Mouse (Mus musculus): ENCODE results near the gene Rassf8.

Rassf8 gene

DNA sequence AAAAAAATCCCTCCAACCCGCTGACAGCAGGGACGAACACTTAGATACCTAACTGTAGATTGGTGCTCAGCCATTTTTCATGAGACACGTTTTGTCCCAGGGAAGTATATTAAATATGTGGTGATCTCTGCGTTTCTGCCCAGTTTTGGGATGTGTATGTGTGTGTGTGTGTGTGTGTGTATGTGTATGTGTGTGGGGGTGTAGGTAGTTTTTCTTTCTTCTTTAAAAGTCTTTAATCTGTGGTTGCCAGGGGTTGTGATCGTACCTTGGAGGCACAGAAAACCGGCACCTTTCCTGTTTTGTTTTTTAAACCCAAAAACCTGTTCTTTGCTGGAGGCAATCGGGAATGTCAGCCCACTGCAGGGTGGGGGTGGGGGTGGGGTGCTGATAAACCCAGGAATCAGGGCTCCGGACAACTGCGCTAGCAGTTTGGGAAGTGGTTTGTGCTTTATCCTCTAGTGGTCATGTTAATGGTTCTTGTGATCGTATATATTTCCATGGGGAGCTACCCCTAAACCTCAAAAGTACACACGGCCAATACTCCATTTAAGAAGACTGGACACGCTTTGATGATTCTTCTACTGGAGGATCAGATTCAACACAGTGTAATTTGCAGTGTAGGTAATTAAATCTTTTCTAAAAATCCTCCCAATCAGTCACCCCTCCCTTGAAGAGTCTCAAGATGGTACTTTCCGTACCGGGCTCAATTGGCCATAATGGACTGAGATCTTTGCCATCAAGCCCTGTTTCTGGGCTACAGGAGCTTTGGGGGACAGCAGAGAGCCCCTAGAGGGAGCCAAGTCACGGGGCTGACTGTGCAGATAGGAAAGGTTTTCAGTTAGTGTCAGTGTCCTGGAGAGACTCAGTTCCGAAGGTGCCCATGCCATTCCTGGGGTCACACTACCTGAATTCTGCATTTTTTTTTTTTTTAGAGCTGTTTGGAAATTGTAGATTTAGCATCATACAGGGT lies 1.4 kb downstream of the Rassf8 start:
- no peak for DNase-seq (ENCODE audit: low spot score in 2 of 2)

DNA sequence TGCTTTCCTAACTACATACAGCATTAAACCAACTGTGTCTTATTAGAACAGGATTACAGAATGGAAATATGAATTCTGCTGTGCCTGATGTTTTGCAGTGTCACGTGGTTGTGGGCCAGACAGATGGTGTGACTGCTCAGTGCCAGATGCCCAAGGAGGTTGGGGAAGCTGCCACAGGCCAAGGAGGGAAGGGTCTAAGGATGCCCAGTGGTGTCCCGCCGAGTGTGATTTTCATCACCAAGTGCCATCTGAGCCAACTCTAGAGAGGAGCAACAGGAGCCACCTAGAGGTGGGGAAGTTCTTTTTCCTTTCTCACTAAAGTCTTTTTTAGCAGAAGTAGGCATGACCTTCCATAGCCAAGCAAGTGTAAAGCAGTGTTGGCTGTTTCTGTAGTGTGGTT lies 3.8 kb downstream of the Rassf8 start:
- DNase-seq (ENCODE audit: low spot score in 2 of 2): peak in 1 of 2 experiments; percentile 54

DNA sequence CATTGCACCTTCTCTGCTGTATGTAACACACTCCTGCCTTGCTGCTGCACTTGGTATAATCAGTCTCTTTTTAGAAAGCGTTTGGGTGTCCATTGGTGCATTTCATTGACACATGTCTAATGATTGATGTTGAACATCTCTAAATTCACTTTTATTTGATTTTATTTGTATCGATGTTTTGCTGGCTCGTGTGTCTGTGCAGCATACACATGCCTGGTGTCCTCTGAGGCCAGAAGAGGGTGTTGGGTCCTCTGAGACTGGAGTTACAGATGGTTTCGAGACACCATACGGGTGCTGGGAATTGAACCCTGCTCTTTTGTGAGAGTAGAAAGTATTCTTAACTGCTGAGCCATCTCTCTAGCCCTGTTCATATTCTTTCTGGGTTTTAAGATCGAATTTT lies 6.7 kb downstream of the Rassf8 start:
- DNase-seq (ENCODE audit: low spot score in 2 of 2): no peak

DNA sequence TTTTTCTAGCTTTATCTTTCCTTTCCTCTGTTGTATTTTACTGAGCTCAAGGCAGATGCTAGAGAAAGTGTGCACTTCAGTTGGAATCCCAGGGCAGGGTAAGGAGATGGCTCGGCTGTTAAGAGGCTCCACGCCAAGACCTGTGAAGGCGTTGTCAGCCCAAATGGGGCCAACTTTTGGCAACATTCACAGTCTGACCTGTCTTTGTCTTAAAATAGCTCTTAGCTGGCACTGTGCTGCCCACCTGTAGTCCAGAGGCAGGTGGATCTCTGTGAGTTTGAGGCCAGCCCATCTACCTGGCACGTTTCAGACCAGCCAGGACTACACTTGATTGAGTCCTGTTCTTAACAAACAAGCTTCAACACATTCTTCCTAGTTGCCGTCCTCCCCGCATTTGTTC lies 7.9 kb downstream of the Rassf8 start:
- no peak for DNase-seq (ENCODE audit: low spot score in 2 of 2)

DNA sequence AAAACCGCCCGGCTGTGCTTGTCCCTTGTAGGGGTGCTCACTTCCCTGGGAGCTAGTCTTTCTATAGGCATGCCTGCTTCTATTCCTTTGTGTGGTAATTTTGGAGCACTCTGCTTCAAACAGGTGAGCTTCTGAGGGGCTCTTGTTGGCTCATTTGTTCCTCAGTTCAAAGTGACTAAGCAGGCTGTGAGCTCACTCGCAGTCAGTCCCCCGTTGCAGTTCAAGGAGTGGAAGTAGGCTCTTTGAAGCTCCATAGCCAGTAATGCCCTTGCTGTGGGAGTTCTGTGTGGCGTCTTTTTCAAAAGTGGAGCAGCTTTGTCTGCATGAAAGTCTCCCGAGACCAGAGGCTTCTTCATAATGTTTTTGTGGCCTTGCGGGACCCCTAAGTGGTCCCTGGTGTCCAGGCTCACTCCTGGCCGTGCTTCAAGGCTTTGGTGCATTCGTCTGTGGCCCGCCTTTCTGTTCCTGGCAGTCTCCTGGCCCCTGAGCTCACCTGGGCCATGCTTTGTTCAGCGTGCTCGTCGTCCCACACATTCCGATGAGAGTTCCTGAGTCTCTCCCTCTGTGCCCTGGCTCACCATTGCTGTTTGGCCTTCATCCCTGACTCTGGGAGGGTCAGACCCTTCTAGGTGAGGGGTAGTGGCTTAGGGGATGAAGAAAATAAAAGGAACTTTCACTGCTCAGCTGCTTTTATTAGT lies 9.5 kb downstream of the Rassf8 start:
- DNase-seq (ENCODE audit: low spot score in 2 of 2): no peak

DNA sequence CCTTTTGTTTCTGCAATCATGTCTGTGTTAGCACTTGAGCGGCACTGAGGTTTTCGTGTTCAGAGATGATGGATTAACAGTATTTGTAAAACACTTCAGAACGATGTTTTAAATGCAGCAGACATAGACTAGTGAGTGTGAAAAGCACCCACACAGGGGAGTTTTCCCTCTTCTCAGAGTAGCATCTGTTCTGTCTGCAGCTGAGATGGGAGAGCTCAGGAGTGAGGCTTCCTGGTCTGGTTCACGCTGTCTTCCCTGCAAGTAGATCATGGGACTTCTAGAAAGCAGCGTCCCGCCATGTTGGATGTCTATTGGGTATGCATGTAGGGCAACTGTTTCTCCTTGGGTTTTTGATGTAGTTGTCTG lies 10.1 kb downstream of the Rassf8 start:
- no peak for DNase-seq (ENCODE audit: low spot score in 2 of 2)

DNA sequence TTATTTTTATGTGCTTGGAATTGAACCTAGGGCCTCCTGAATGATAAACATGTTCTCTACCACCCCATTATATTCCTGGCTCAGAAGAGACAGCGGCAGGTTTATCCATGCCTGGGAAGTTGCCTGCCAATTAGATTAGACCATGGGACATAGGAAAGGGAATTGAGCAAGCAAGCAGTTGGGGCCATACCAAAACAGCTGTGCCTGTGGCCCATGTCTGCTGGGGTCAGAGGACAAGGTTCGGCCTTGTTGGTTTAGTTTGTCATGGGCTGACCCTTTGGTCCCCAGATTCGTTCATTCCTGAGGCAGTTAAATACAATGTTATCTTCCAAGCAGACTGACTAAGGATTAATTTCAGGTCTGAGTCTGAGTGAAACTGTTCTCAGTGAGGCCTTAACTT lies 10.8 kb downstream of the Rassf8 start:
- DNase-seq (ENCODE audit: low spot score in 2 of 2): no peak

DNA sequence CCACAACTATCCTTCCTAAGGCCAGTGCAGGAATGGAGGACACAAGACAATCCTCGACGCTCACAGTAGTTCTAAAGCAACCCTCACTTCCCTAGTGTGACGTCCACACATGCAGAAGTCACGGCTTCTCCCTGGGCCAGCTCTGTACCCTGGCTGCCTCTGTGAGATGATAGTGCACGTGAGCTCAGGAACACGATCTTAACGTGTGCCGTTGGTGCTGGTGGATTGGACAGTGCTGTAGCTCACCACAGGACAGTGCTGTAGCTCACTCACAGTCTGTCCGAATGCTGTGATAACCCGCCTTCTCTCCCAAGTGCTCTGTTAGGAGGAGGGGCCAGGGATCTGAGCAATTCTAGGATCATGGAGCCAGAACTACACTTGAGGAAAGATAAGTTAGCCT lies 12.1 kb downstream of the Rassf8 start:
- DNase-seq (ENCODE audit: low spot score in 2 of 2): no peak

DNA sequence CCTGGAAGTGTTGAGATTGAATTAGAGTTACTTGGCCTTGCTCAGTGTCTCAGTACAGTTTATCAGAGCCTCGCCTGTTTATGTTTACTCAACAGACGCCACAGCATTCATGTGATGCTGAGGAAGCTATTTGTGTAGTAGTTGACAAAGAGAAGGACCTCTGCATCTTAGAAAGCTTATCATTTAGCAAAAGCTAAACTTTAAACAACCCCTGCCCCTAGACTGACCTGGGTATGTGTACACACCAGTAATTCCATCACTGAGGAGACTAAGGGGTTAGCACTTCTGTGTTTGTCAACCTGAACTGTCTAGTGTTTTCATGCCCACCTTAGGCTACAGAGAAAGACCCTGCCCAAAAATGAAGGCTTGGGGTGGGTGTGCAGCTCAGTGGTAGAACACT lies 12.9 kb downstream of the Rassf8 start:
- DNase-seq (ENCODE audit: low spot score in 2 of 2): no peak

DNA sequence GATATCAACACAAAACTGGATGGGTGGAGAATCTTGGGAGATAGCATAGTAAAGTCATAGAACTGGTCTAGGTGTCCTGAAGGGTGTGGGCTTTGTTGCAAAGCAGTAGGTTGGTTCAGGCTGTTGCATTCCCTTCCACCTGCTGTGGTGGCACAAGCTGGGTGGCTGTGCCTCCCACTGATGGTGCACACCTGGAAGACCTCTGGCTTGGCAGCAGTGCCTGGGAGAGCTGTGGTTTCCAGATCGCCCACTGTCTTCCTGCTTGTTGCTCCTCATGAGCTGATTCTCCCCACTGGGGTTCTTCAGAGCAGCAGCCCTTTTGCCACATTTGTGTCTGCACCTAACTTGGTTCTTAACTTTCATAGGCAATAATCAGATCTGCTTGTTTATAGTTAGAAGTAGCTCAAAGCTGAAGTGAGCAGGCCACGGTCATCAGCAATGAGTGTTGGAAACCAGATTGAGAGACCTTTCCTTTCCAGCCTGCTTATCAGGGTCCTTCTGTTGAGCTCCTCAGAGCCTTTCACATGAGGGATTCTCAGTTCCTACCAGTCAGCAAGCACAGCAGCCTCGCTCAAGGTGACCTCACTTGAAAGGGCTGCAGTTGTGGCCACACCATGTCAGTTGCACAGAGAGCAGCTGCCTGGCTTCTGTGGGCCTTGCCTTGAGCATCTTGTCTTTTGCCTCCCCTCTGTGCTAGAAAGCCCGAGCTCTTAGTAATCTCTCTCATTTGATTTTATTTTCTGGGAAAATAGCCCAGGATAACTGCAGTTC lies 13.9 kb downstream of the Rassf8 start:
- no peak for DNase-seq (ENCODE audit: low spot score in 2 of 2)

DNA sequence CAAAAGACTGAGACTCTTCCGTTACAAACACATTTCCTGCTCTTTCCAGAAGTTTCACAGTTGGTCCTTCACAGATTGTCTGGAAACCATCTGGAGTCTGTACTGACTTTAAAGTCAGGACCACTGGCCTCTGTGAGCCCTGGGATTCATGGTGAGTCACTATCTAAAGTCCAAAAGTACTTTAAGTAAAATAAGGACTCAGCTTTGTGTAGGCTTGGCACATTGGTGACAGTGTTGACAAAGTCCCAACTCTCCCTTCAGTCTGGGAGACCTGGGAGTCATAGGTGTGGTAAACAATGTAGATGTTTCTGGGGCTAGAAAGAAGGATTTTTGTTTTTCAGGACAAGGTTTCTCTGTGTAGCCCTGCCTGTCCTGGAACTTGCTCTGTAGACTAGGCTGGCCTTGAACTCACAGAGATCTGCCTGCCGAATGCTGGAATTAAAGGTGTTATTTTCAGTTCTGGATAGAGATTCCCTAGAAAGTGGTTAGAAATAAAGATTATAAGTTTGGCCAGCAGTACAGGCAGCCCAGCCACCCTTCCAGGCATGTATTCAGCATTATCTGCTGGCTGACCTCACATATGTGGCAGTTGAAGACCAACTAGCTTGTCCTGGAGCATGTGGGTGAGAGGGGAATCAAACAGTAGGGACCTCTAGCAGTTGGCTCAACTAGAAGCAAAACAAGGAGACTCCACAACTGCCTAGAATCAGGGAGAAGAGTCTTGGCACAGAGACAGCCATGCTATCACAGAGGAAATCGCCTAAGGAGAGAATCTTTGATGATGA lies 14.8 kb downstream of the Rassf8 start:
- DNase-seq (ENCODE audit: low spot score in 2 of 2): no peak

DNA sequence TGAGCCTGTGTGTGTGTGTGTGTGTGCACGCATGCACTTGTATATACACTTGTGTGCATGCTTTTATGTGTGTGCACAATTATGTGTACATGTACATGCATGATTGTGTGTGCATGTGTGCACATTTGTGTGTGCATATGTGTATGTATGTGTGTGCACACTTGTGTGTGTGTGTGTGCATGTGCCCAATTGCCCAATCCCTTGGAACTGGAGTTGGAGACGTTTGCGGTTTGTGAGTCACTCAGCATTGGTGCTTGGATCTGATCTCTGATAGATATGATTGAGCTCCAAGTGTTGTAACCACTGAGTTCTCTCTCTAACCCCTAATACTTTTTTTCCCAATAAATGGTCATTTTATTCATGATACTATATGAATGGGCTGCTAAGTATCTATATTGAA lies 15.5 kb downstream of the Rassf8 start:
- DNase-seq (ENCODE audit: low spot score in 2 of 2): no peak

DNA sequence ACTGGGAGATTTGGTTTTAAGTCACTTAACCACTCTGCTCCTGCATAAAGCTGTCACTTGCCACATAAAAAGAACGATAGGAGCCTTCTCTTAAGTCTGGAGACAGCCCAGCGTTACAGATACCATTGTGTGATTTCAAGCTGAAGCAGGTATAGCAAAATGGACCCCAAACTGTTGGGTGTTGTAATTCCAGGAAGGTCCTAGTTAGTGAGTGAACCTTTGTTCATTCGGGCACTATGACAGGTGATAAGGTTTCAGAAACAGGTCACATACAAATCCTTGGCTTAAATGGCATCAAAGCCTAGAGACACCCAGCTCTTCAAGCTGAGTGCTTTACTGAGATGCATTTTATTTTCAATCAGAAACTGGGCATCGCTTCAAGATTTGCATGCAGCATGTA lies 16.5 kb downstream of the Rassf8 start:
- no peak for DNase-seq (ENCODE audit: low spot score in 2 of 2)

DNA sequence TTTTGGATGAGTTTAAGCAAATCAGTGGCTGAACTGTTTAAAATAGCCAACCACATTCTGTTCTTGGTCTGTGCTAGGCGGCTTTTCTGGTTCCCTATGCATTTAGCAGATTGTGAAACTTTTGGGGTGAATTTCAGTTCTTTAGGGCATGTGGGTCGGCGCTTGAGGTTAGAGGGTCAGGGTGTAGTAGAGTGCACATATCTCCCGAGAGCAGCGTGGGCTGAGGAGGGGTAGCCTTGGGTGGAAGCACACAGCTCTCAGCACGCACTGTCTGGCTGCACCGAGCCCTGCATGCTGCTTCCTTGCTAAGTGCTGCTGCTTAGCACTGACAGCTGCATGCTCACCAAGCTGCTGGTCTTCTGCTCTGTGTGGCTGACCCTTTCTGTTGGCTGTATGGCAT lies 18.5 kb downstream of the Rassf8 start:
- no peak for DNase-seq (ENCODE audit: low spot score in 2 of 2)

DNA sequence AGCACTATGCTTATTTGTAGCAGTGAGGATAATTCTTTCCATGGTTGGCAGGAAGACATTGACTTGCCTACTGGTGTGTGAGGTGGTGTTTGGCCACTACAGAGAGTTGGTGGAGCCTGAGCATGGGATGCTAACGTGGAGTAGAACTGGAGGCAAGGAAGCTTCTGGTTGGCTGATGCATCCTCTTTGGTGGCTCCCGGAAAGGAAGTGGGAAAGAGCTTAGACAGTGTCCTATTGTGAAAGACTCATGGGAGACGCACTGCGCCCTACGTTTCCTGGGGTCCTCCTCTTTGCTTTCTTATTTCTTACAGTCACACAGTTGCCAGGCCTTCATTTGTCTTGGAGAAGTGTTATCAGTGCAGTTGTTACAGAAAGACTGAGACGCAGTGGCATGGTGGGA lies 20.4 kb downstream of the Rassf8 start:
- no peak for DNase-seq (ENCODE audit: low spot score in 2 of 2)

DNA sequence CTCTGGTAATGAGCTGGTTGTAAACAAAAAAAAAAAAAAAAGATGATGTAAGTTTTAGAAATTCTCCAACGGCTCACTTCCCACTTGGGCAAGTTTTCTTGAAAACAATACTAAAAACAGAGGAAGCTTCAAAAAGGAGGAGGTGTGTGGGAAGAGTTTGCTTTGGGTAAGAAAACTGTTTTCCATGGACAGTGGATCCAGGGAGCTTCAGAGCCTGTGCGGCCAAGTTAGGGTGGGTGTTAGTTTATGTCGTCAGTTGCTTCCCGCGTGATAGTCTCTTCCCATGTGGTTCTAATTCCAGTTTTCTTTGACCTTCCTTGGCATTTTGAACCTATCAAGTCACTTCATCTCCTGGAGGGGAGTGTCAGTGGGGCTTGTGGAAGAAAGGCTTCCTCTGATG lies 21.1 kb downstream of the Rassf8 start:
- DNase-seq (ENCODE audit: low spot score in 2 of 2): no peak

DNA sequence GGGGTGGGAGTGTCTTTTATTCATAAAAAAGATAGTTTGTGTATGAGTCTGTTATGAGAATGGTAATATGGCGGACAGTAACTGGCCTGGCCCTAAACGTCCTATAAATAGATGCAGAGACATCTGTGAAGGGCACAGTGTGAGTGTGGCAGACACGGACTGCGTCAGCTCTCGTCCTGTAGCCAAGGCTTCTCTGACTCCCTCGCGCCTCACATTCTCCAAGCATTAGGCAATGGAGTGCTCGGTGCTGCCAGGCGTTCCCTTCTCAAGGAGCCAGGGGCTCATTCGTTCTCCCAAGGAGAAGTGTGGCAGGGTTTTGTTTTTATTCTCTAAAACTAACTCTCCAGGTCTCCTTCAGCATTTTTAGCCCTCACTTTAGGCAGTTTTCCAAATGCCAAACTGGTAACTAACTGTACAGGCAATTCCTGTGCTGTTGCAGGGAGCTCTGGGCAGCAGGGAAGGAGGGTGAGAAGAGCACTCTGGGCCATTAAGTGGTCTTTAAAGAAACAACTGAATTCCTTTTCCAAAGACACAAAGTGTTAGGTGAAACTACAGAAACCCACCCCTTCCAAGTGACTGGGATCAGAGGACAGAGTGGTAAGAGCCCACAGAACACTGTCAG lies 22.2 kb downstream of the Rassf8 start:
- DNase-seq (ENCODE audit: low spot score in 2 of 2): no peak

DNA sequence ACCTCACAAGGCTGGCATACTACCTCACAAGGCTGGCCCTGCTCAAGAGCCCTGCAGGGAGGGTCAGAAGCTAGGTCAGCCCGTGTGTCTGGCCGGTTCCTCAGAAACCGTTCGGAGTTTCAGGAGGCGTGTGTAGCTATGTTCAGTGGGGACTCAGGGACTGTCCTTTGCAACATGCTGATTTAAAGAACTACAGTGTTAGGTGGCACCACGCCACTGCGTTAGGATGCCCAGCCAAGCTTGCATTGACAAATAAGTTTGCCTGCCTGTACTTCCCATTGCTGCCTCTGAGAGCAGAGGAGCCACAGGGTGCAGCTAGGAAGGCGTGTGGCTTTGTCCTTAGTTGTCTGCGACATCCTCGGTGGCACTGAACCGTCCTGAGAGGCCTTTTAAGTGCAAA lies 23.3 kb downstream of the Rassf8 start:
- DNase-seq (ENCODE audit: low spot score in 2 of 2): no peak

DNA sequence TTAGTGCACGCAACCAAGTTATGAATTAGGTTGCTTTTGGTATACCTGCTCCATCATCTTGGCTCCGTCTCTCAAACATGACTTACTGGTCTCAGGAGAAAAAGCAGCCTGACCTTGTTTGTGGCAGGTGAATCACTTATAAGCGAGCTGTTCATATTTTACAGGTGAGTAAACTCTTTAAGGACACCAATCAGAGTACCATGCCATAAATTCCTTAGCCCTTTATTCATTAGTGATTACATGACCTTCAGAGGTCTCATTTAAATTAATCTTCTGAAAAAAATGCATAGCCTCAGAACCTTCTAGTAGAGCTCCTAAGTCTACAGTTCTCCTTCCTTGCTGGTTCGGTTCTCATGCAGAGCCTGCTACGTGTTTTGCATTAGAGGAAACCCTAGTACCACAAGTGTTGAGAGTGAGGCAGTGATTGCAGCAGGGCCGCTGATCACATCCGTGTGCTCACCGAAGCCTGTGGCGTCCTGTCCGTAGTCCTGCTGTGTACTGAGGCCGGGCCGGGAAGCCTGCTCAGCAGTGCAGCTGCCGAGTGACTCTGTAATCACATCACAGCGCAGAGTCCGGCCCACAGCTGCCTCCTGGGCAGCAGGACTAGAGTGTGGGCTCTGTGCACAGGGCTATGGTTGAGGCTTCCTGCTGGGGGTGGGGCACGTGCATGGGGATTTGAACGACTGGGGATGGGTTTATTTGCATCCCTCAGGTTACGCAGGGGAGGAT lies 23.9 kb downstream of the Rassf8 start:
- no peak for DNase-seq (ENCODE audit: low spot score in 2 of 2)

DNA sequence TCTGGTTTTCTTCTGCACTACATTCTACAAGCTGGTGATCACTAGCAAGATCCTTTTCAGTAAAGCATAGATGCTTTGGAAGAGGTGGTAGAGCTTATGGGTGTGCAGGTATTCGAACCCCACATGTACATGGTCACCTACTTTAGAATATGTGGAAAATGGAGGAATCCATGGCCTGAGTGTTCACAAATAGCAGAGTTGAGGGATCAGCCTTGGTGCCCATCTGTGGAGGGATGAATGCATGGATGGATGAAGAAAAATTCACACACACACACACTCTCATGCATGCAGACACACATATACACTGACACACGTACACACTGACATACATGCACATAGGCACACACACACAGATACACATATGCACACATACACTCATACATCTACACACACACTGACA lies 27.9 kb downstream of the Rassf8 start:
- DNase-seq (ENCODE audit: low spot score in 2 of 2): no peak

DNA sequence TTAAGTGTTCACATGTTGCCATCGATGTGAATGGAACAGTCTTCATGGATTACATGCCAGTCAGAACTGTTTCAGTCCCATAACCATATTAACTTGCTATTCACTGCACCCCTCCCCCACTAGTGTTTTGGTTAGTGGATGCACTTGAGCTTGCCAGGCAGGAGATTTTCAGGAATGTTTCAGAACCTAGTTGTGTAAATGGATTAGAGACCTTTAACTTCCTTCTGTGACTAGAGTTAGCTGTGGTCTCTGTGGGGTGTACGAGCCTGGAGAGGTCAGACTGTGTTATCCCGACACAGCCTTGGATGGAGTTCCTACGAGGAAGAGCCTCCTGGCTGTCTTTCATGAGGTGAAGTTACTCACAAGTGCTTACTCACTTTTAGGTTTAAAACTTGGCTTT lies 29.7 kb downstream of the Rassf8 start:
- DNase-seq (ENCODE audit: low spot score in 2 of 2): no peak

Data from cerebellum, postnatal 4 days (tissue).